Comparison of ENCODE assay signal across 26 mouse cellular contexts in the genomic region with DNA sequence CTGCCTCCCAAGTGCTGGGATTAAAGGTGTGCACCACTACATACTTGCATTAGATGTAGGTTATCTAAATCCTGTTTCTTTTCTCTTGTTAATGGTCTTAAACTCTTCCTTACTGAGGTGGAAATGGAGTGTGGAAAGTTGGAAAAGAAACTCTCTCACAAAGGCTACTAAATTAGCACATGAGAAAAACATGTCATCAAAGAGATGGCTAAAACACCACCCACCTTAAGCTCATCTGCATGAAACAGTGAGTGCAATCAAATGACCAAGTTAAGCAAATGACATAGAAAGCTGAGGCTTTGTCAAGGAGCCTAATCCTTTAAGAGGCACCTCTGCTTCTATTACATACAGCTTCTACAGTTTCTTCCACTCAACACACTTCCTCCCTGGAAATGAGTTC.
"Had no signal": no experiment of that assay in that cellular context is flagged by ENCODE, and none has a peak within 500 bp of the region (broad histone marks: within the 10 kb centered on the region; RNA-seq: fewer than 3 reads in every experiment).

No protein-coding gene starts in this region.

- DNase-seq: cerebellum, adult 9-11 months; cerebellum, postnatal 14 days; cerebellum, postnatal 25 days; cerebellum, postnatal 36 days; embryo, embryonic 11 days; forebrain, postnatal 0 days; gastrocnemius, adult 2 months; gastrocnemius, postnatal 10 days; gastrocnemius, postnatal 14 days; gastrocnemius, postnatal 25 days; gastrocnemius, postnatal 36 days; heart, adult 11 months; heart, adult 18-20 months; heart, adult 2 months had no signal

- H3K4me2 ChIP-seq: embryonic facial prominence, embryonic 12.5 days; embryonic facial prominence, embryonic 13.5 days; embryonic facial prominence, embryonic 15.5 days; forebrain, embryonic 12.5 days; forebrain, embryonic 13.5 days; heart, embryonic 11.5 days had no signal

- H3K9me3 ChIP-seq: embryonic facial prominence, embryonic 10.5 days; embryonic facial prominence, embryonic 12.5 days; embryonic facial prominence, embryonic 13.5 days; embryonic facial prominence, embryonic 15.5 days; forebrain, embryonic 10.5 days; forebrain, embryonic 12.5 days; forebrain, embryonic 13.5 days; heart, embryonic 10.5 days had no signal

- H3K27ac ChIP-seq: embryonic facial prominence, embryonic 10.5 days; embryonic facial prominence, embryonic 12.5 days; embryonic facial prominence, embryonic 13.5 days; embryonic facial prominence, embryonic 15.5 days; forebrain, embryonic 10.5 days; forebrain, embryonic 12.5 days; forebrain, embryonic 13.5 days; gastrocnemius, adult 2 months; heart, adult 2 months; heart, embryonic 10.5 days had no signal

- H3K4me3 ChIP-seq: embryonic facial prominence, embryonic 10.5 days; embryonic facial prominence, embryonic 12.5 days; embryonic facial prominence, embryonic 13.5 days; embryonic facial prominence, embryonic 15.5 days; erythroblast, embryonic 14.5 days; forebrain, embryonic 10.5 days; forebrain, embryonic 12.5 days; forebrain, embryonic 13.5 days; gastrocnemius, adult 2 months; heart, adult 2 months; heart, embryonic 10.5 days had no signal

- ATAC-seq: forebrain, embryonic 13.5 days; forebrain, embryonic 14.5 days; forebrain, embryonic 16.5 days; forebrain, postnatal 0 days had no signal

- H3K27me3 ChIP-seq: embryonic facial prominence, embryonic 12.5 days; embryonic facial prominence, embryonic 13.5 days; embryonic facial prominence, embryonic 15.5 days; forebrain, embryonic 12.5 days; forebrain, embryonic 13.5 days had no signal

- H3K4me1 ChIP-seq: embryonic facial prominence, embryonic 10.5 days; embryonic facial prominence, embryonic 12.5 days; embryonic facial prominence, embryonic 13.5 days; embryonic facial prominence, embryonic 15.5 days; forebrain, embryonic 10.5 days; forebrain, embryonic 12.5 days; forebrain, embryonic 13.5 days; heart, embryonic 10.5 days had no signal

- H3K36me3 ChIP-seq: embryonic facial prominence, embryonic 10.5 days; embryonic facial prominence, embryonic 12.5 days; embryonic facial prominence, embryonic 13.5 days; embryonic facial prominence, embryonic 15.5 days; forebrain, embryonic 10.5 days; forebrain, embryonic 12.5 days; heart, embryonic 10.5 days had no signal

- H3K9ac ChIP-seq: embryonic facial prominence, embryonic 12.5 days; embryonic facial prominence, embryonic 13.5 days; embryonic facial prominence, embryonic 15.5 days; forebrain, embryonic 12.5 days; forebrain, embryonic 13.5 days; forebrain, postnatal 0 days had no signal
